Mouse (Mus musculus) heart, postnatal 0 days (tissue): ENCODE measurements around the gene Rsph14.

Source experiments
- CTCF ChIP-seq: IDR thresholded peaks from 2 replicates; pipeline ENCODE4 v1.5.1; 2016; ENCODE audit warnings: antibody characterized with exemption, control low read depth, low read depth
- EP300 ChIP-seq: IDR thresholded peaks from 2 replicates; pipeline ENCODE4 v1.6.1; 2016; ENCODE audit warnings: antibody characterized with exemption, low read depth

DNA sequence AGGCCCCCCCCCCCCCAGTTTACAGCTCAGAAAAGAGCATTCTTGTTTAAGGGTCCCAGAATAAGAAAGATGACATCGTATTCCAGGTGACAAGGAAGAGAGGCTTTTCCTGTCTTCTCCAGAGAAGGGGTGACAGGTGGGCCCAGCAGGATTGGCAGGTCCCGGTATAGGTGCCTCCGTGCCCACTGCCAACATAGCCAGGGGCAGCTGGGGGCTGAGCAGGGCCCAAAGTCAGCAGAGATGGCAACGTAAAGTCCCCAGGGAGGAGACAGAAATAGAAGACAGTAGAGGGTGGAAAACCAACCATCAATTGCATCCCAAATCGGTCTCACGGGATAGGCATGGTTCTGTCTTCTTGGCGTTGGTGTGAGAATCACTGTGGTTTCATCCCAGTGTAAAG, 16.3 kb upstream of the Rsph14 start:
- TF ChIP-seq CTCF (no peak), EP300 (no peak)
